Mouse (Mus musculus): ENCODE data around the gene Psat1.

GRCm38 (mm10) chr19:15981861-15982260 is 34.7 kb upstream of the Psat1 start:
- TF ChIP-seq POLR2A (IDR thresholded peaks at IDR 0.05; ENCODE audit: low read depth, low read length) (no peak), CTCF (IDR thresholded peaks at IDR 0.05; ENCODE audit: borderline replicate concordance, insufficient read depth, low read length) (no peak)
